Mouse (Mus musculus): ENCODE data around the gene Dag1. TPM values are rescaled to one million over a fixed set of nuclear protein-coding genes. Genes with fewer than 3 reads are reported as not detected.
A peak's percentile ranks its signal among the peaks of the same experiment; 100 is the strongest.
"Not testable (repeated sequence)": the region's sequence is repeated elsewhere in the genome, so short reads cannot be mapped to it uniquely, and the experiment has no call there.

Gene Dag1
- polyA plus RNA-seq, 1 experiment from 2014 or later = 79.9 TPM

DNA sequence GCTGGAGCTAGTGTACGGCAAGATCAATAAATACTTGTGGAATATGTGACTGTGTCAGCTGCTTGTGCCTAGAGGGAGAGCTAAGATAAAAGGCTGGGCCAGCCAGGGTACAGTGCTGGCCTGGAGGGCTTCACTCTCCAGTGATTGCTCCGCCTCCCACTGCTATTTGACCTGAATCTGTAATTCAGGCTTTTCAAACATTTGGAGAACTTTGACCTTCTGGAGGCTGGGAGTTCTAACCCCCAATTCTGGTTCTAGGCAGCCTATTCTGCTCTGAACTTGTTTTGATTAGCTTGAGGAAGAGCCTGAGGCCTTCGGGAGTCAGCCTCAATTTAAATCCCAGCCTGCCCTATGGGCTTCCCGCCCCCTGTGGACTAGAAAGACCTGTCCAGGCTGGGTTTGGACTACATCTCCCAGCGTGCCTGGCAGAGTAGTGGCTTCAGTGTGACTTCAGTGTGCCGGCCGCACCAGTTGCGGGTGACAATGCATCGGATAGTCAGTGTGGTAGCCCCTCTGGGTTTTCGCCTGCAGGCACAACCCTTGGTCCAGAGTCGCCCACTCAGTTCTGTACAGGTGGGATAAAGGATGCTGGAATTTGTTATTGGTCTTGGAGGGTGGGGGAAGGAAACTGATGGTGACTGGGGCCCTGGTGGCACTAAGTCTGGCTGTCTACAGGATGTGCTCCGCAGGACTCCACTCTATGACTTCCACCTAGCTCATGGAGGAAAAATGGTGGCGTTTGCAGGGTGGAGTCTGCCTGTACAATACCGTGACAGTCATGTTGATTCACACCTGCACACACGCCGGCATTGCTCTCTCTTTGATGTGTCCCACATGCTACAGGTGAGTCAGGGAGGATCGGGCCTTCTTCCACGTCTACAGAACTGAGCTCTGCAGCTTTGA lies 32.9 kb upstream of the Dag1 start, which contains the start of gene Amt:
Gene Amt, plus strand, starts transcription at position 401 of the 903 bp plus-strand sequence.
- peak within 1 kb of the TSS; percentile 25; the same call in 1 of the 2 replicates for H3K4me3 ChIP-seq (ENCODE audit: low read depth, low read length)
- ATAC-seq (ENCODE audit: insufficient number of reproducible peaks, insufficient read depth, low FRiP score, low read depth) = peak; percentile 81
- no peak within 1 kb of the TSS for H3K9ac ChIP-seq (replicated peaks; ENCODE audit: low read depth, low read length)
- H3K27ac ChIP-seq (ENCODE audit: low read length) = peak within 1 kb of the TSS; percentile 74
- no peaks in the 10 kb centered on the region for H3K27me3 ChIP-seq (ENCODE audit: control insufficient read depth, insufficient read depth, low read length)
- H3K36me3 ChIP-seq (ENCODE audit: control insufficient read depth, insufficient read depth, low read length) = peaks cover 2% of the 10 kb centered on the region
- WGBS = 21% methylated on average over 18 of the region's 18 CpGs
- no peaks in the 10 kb centered on the region for H3K9me3 ChIP-seq (ENCODE audit: control insufficient read depth, low read depth, low read length)
- H3K4me2 ChIP-seq (replicated peaks; ENCODE audit: low read depth, low read length) = peak within 1 kb of the TSS; percentile 25
- no peaks in the 10 kb centered on the region for H3K4me1 ChIP-seq (ENCODE audit: control insufficient read depth, insufficient read depth, low read length)

DNA sequence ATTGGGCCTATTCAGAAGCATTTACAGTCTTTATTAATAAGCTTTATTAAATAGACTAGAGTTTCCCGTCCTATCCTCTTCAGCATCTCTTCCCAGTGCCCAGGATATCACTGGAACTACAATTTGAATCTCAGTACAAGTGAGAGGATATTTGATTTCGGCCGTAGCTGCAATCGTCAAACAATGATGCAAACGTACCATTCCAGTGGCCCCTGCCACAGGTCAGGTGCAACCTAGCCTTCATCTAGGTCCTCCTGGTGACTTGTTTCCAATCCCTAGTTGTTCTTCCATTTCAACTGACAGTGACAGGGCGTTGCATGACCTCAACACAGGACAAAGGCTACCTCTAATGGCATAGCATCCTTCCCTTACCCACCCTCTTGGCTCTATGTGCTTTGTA lies 27.0 kb upstream of the Dag1 start:
- Histone ChIP-seq H3K27ac (ENCODE audit: low read length) (peak overlapping the region; percentile 18; the same call in 1 of the 2 replicates), H3K4me3 (ENCODE audit: low read depth, low read length) (peak overlapping the region; percentile 40), H3K9me3 (ENCODE audit: control insufficient read depth, low read depth, low read length) (no peaks in the 10 kb centered on the region), H3K27me3 (ENCODE audit: control insufficient read depth, insufficient read depth, low read length) (no peaks in the 10 kb centered on the region), H3K36me3 (ENCODE audit: control insufficient read depth, insufficient read depth, low read length) (no peaks in the 10 kb centered on the region; the same call in 1 of the 2 replicates), H3K4me2 (replicated peaks; ENCODE audit: low read depth, low read length) (peak overlapping the region; percentile 44), H3K4me1 (ENCODE audit: control insufficient read depth, insufficient read depth, low read length) (no peaks in the 10 kb centered on the region; the same call in 1 of the 2 replicates), H3K9ac (replicated peaks; ENCODE audit: low read depth, low read length) (no peak overlapping the region)
- ATAC-seq (ENCODE audit: insufficient number of reproducible peaks, insufficient read depth, low FRiP score, low read depth) = no peak
- 49% methylated on average over 6 of the region's 6 CpGs for WGBS

DNA sequence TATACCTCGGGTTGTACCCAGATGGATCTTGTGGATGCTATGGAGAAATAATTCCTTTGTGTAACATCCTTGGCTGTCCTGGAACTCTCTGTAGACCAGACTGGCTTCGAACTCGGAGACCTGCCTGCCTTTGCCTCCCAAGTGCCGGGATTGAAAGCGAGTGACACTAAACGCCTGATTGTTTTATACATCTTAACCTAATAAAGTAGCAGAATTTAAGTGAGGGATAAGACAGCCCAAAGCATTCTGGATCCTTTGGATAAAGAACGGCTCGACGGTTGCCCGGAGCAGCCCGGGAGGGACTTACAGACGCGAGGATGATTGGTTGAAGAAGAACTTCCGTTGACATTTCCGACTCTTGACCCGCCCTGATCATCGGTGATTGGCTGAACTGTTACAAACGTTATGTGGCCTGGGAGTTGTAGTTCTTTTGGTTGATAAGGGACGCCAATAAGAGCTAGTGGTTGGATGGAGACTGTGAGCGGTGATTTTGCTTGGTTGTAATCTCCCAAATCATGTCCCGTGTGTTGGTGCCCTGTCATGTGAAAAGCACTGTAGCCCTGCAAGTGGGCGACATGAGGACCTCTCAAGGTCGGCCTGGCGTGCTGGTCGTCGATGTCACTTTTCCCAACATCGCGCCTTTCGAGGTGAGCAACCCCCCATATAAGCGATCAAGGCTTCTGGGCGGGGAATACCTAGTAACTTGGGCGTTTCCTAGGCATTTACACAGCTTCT lies 26.4 kb upstream of the Dag1 start, which contains the start of gene Nicn1:
Gene Nicn1, plus strand, starts transcription at position 414 of the 735 bp plus-strand sequence.
- no peaks in the 10 kb centered on the region; the same call in 1 of the 2 replicates for H3K36me3 ChIP-seq (ENCODE audit: control insufficient read depth, insufficient read depth, low read length)
- peak within 1 kb of the TSS; percentile 40 for H3K4me3 ChIP-seq (ENCODE audit: low read depth, low read length)
- peak within 1 kb of the TSS; percentile 44 for H3K4me2 ChIP-seq (replicated peaks; ENCODE audit: low read depth, low read length)
- H3K27me3 ChIP-seq (ENCODE audit: control insufficient read depth, insufficient read depth, low read length) = no peaks in the 10 kb centered on the region
- 1% methylated on average over 32 of the region's 32 CpGs for WGBS
- H3K9me3 ChIP-seq (ENCODE audit: control insufficient read depth, low read depth, low read length) = no peaks in the 10 kb centered on the region
- no peak within 1 kb of the TSS; the same call in 1 of the 2 replicates for H3K9ac ChIP-seq (replicated peaks; ENCODE audit: low read depth, low read length)
- H3K4me1 ChIP-seq (ENCODE audit: control insufficient read depth, insufficient read depth, low read length) = no peaks in the 10 kb centered on the region; the same call in 1 of the 2 replicates
- peak; percentile 98 for ATAC-seq (ENCODE audit: insufficient number of reproducible peaks, insufficient read depth, low FRiP score, low read depth)
- H3K27ac ChIP-seq (ENCODE audit: low read length) = peak within 1 kb of the TSS; percentile 18; the same call in 1 of the 2 replicates

DNA sequence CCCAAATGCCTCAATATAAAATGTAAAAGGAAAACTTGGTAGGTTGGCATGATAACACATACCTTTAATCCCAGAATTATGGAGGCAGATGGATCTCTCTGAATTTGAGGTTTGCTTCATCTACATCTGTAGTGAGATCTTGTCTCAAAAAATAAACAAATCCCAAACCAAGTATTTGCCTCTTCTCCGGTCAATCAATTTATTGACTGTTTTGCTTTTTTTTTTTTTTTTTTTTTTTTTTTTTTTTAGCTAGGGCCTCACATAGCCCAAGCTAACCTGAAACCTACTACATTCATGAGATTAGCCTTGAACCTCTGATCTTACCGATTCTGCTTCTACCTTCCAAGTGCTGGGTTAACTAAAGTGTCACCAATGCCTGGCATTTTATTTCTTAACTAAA lies 25.6 kb upstream of the Dag1 start:
- H3K27ac ChIP-seq (ENCODE audit: low read length) = no peak overlapping the region
- ATAC-seq (ENCODE audit: insufficient number of reproducible peaks, insufficient read depth, low FRiP score, low read depth) = no peak
- peak overlapping the region; percentile 33; the same call in 1 of the 2 replicates for H3K4me2 ChIP-seq (replicated peaks; ENCODE audit: low read depth, low read length)
- H3K4me3 ChIP-seq (ENCODE audit: low read depth, low read length) = no peak overlapping the region
- WGBS = 62% methylated on average over 2 of the region's 2 CpGs
- no peaks in the 10 kb centered on the region for H3K9me3 ChIP-seq (ENCODE audit: control insufficient read depth, low read depth, low read length)
- H3K36me3 ChIP-seq (ENCODE audit: control insufficient read depth, insufficient read depth, low read length) = no peaks in the 10 kb centered on the region
- H3K4me1 ChIP-seq (ENCODE audit: control insufficient read depth, insufficient read depth, low read length) = no peaks in the 10 kb centered on the region; the same call in 1 of the 2 replicates
- no peaks in the 10 kb centered on the region for H3K27me3 ChIP-seq (ENCODE audit: control insufficient read depth, insufficient read depth, low read length)
- no peak overlapping the region for H3K9ac ChIP-seq (replicated peaks; ENCODE audit: low read depth, low read length)

DNA sequence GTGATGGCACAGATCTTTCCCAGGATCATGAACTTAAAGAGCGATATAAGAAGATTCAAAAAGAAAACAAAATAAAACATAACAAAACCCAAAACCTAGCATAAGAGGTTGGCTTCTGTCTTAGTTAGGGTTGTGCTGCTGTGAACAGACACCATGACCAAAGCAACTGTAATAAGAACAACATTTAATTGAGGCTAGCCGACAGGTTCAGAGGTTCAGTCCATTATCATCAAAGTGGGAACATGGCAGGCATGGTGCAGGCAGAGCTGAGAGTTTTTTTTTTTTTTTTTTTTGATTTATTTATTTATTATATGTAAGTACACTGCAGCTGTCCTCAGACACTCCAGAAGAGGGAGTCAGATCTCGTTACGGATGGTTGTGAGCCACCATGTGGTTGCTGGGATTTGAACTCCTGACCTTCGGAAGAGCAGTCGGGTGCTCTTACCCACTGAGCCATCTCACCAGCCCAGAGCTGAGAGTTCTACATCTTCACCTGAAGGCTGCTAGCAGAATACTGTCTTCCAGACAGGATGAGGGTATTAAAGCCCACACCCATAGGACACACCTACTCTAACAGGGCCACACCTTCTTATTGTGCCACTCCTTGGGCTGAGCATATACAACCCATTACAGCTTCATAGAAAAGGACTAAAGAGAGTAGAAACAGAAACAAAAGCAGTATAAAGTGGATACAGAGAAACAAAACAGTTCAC lies 23.9 kb upstream of the Dag1 start:
- not testable (repeated sequence) for H3K36me3 ChIP-seq (ENCODE audit: control insufficient read depth, insufficient read depth, low read length); H3K4me3 ChIP-seq (ENCODE audit: low read depth, low read length); H3K9ac ChIP-seq (replicated peaks; ENCODE audit: low read depth, low read length); H3K4me1 ChIP-seq (ENCODE audit: control insufficient read depth, insufficient read depth, low read length); H3K27ac ChIP-seq (ENCODE audit: low read length); ATAC-seq (ENCODE audit: insufficient number of reproducible peaks, insufficient read depth, low FRiP score, low read depth); H3K27me3 ChIP-seq (ENCODE audit: control insufficient read depth, insufficient read depth, low read length); H3K4me2 ChIP-seq (replicated peaks; ENCODE audit: low read depth, low read length); H3K9me3 ChIP-seq (ENCODE audit: control insufficient read depth, low read depth, low read length)
- 92% methylated on average over 4 of the region's 6 CpGs for WGBS

DNA sequence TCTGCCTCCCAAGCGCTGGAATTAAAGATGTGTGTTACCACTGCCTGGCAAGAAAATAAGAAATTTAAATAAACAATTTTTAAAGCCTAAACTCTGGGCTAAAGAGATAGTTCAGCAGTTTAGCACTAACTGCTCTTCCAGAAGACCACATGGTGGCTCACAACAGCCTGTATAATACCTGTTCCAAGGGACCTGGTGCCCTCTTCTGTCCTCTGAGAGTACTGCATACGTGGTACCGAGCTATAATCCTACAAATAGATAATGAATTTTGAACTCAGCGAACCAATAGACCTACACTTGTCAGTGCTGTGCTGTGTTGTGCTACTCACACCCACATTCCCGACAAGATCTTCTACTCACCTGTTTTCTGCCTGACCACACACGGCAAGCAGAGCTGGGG lies 20.7 kb upstream of the Dag1 start:
- Histone ChIP-seq H3K27me3 (ENCODE audit: control insufficient read depth, insufficient read depth, low read length) (no peaks in the 10 kb centered on the region), H3K4me1 (ENCODE audit: control insufficient read depth, insufficient read depth, low read length) (no peaks in the 10 kb centered on the region), H3K4me3 (ENCODE audit: low read depth, low read length) (no peak overlapping the region), H3K9ac (replicated peaks; ENCODE audit: low read depth, low read length) (no peak overlapping the region), H3K27ac (ENCODE audit: low read length) (no peak overlapping the region), H3K36me3 (ENCODE audit: control insufficient read depth, insufficient read depth, low read length) (no peaks in the 10 kb centered on the region), H3K4me2 (replicated peaks; ENCODE audit: low read depth, low read length) (no peak overlapping the region), H3K9me3 (ENCODE audit: control insufficient read depth, low read depth, low read length) (no peaks in the 10 kb centered on the region)
- peak; percentile 63; the same call in 1 of the 2 replicates for ATAC-seq (ENCODE audit: insufficient number of reproducible peaks, insufficient read depth, low FRiP score, low read depth)
- 8% methylated on average over 6 of the region's 6 CpGs for WGBS

DNA sequence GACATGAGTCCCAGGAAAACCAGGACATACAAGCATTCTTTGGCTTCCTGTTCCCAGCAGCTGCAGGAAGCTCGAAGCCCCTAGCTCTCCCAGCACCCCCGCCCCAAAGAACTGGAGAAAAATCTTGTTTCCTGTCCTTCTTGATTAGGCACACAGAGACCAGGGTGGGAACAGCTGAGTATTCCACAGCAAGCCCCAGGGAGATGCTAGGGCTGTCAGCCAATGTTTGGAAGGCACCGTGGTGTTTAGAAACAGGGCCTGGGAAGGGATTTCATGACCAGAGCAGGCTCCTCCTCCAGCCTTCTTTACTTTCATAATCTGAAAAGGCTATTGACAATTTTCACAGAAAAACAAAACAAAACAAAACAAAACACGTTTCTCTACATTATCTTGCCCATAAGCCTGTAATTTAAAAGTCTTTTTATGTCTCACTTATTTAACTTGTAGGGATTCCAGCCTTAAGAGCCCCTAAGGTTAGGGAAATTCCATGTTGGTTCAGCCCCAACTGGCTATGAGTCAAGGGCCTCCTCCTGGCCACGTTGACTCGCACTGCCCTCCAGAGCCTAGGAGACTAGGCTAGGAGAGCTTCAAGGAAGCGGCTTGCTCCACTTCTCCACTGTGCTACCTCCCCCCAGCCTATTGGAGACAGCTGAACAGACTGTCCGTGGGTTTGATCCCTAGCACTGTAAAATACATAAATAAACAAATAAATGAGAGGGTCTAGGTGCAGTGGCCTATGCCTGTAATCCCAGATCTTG lies 16.5 kb upstream of the Dag1 start:
- Histone ChIP-seq H3K4me3 (ENCODE audit: low read depth, low read length) (no peak overlapping the region), H3K9ac (replicated peaks; ENCODE audit: low read depth, low read length) (no peak overlapping the region), H3K27me3 (ENCODE audit: control insufficient read depth, insufficient read depth, low read length) (no peaks in the 10 kb centered on the region), H3K4me1 (ENCODE audit: control insufficient read depth, insufficient read depth, low read length) (no peaks in the 10 kb centered on the region), H3K36me3 (ENCODE audit: control insufficient read depth, insufficient read depth, low read length) (no peaks in the 10 kb centered on the region), H3K9me3 (ENCODE audit: control insufficient read depth, low read depth, low read length) (no peaks in the 10 kb centered on the region), H3K27ac (ENCODE audit: low read length) (peak overlapping the region; percentile 36; the same call in 1 of the 2 replicates), H3K4me2 (replicated peaks; ENCODE audit: low read depth, low read length) (no peak overlapping the region)
- 32% methylated on average over 8 of the region's 8 CpGs for WGBS
- peak; percentile 56; the same call in 1 of the 2 replicates for ATAC-seq (ENCODE audit: insufficient number of reproducible peaks, insufficient read depth, low FRiP score, low read depth)
